Mouse (Mus musculus) brain, adult 2 months (tissue): Measurements from ENCODE around the gene Lingo1.

Source experiments
- DNase-seq: peaks from one replicate; pipeline ENCODE4 v3.0.0; 2011; ENCODE audit warnings: low read depth, low spot score

Lingo1 gene

GRCm38 (mm10) chr9:56635498-56636121 is 160.7 kb downstream of the Lingo1 start:
- DNase-seq: peak; percentile 92

DNA sequence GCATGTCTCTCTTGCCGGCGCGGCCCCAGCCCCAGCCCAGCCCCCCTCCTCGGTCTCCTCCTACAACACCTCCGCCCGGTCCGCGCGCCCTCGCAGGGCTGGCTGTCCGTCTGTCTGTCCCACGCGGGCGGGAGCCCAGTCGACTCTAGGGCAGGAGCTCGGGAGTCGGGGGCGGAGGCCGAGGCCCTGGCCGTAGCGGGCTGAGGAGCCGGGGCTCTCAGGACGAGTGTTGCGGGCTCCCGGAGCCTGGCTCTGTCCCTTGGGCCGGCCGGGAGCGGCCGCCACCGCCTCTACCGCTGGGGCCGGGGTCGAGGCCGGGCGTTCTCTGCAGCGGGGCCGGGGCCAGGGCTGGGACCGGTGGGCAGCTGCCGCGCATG is 161.2 kb downstream of the Lingo1 start:
- DNase-seq: peak; percentile 60

DNA sequence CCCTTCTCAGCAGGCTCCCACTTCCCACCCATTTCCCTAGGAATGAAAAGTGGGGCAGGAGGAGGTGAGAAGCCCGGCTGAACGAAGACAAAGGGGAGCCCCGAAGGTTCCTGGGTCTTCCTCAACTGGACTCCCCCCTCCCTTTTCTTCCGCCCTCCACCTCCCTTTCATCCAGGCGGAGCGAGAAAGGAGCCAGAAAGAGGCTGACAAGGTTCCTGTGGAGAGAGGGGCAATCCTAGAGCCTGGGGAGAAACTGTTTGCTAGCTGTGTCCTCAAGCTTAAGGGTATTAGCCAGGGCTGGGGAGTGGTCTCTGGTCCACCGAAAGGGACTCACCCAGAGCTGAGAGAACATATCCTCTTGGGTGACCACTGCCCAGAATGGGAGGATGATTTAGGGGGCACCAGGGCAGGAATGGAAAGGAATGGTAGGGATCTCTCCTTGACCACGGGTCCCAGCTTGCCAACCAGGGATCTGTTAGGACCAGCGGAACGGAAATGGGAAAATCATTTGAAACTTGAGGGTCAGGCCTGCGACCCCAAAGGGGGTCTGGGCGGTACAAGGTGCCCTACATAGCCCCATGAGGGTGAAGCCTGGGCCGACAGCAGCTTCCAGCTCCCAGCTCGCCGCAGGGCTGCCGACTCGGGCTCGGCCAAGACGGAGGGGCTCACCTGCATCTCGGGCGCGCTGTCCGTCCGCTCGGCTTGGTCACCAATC is 161.7 kb downstream of the Lingo1 start:
- DNase-seq: no peak

DNA sequence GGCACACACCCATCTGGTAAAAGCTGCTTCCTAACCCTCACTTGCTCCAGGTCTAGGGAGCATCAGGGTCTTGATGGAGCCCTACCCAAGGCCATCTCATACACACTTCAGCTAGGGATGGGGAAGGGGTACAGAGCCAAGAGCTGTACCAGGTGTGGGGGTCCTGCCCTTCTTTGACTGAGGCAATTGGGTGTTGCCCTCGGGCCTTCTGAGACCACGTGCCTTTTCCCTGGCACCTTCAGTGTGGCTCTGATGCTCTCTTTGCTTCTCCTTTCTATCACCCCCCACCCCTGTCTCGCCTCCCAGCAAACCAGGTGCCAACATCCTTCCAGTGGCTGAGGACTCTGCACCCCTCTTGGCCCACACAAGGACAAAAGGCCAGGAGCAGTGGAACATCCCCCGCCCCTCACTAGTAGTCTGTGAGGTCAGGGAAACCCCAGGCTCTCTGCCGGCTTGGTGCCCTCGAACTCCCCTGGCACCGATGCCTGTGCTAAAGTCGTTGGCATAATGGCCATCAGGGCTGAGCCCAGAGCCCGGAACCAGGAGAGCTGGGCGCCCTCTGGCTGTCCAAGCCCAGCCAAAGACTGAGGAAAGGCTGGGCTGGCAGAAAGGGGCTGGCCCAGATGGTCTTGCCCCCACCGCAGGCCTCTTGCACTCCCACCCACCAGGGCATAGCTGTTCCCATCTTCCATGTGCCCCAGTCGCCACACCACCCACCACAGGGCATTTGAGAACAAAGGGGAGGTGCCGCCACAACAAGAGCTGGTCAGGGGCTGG is 162.6 kb downstream of the Lingo1 start:
- DNase-seq: peak; percentile 79

DNA sequence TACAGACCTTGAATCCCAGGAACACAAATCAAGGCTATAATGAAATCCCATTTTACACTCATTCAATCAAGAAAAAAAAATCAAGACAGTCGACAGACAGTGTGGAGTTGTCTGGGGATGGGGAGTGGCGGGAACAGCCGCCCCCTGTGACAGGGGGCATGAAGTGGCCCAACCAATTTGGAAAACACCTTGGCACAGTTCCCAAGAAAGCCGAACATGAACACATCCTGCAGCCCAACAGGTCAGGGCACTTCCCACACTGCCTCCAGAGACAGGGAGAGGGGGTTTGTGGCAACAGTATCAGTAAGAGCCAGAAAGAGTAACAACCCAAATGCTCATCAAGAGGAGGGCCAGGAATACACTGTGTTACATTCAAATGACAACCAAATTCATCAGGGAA is 165.3 kb downstream of the Lingo1 start:
- no peak for DNase-seq

GRCm38 (mm10) chr9:56629674-56630397 is 166.4 kb downstream of the Lingo1 start:
- no peak for DNase-seq

- DNase-seq: peak; percentile 59
These were observed 169.0 kb downstream of the Lingo1 start for GRCm38 (mm10) chr9:56627295-56627694.

DNA sequence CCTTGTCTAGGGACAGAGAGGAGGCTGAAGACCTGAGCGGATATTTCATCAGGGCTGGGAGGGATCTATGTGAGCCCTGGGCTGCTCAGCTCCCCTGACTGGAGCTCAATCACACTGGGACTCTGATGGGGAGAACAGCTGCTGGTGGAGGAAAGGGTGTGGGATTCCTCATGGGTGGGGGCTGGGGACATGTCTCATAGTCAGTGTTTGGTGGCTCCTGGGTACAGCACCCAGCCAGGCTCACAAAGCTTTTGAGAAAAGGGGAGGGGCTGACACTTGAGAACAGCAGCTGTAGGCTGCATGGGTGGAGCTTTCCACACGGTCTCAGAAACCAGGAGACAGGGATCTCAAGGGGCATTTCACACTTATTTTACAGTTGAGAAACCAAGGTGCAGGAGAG is 171.3 kb downstream of the Lingo1 start:
- no peak for DNase-seq

- DNase-seq: no peak
These were observed 172.9 kb downstream of the Lingo1 start for GRCm38 (mm10) chr9:56623361-56623760.

DNA sequence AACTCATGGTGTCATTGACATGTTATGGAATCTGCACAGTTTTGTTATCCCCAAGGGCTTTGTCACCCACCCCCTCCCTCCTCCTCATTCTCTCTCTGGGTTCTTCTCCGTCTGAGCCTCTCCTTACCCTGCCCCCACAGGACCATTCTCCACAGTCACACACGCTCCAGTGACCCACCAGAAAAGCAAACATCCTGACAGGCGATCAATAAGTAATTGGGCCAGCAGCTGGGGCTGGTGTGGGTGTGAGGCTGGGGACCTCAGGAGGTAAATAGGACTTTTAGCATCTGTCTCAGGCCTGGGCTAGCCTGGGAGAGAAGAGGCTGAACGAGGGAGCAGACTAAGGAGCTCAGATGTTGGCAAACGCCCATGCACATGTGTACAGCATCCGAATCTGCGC is 173.5 kb downstream of the Lingo1 start:
- DNase-seq: no peak

DNA sequence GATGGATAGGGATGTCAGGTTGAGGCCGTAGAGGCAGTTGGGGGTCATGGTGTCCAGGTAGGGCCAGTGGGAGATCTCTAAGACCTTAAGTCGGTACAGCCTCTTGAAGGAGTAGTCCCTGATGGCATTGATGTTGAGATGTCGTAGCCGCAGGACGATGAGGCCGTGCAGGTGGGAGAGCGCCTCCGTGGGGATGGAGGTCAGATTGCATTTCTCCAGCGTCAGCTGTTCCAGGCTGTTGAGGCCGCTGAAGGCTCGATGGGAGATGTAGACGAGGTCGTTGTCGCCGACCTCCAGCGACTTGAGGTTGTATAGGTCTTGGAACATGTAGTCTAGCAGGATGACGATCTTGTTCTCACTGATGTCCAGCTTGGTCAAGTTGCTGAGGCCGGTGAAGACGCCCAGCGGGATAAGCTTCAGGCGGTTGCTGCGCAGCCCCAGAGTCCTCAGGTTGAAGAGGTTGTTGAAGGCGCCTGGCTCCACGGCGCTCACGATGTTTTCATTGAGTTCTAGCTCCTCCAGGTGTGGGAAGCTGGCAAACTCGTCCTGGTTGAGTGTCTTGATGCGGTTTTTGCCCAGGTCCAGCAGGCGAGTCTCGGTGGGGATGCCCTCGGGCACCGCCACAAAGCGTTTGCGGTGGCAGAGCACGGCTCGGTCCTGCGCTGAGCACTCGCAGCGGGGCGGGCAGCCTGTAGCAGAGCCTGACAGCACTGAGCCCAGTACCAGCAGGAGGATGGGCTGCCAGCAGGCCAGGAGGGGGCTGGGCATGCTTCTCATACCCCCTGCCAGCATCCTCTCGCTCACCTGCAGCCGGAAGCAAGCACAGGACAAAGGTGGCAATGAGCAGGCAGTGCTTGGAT is 175.5 kb downstream of the Lingo1 start:
- no peak for DNase-seq

GRCm38 (mm10) chr9:56619715-56620114 is 176.6 kb downstream of the Lingo1 start:
- no peak for DNase-seq

GRCm38 (mm10) chr9:56618660-56619059 is 177.6 kb downstream of the Lingo1 start:
- DNase-seq: no peak

- DNase-seq: no peak
These were observed 180.2 kb downstream of the Lingo1 start for GRCm38 (mm10) chr9:56616061-56616460.

DNA sequence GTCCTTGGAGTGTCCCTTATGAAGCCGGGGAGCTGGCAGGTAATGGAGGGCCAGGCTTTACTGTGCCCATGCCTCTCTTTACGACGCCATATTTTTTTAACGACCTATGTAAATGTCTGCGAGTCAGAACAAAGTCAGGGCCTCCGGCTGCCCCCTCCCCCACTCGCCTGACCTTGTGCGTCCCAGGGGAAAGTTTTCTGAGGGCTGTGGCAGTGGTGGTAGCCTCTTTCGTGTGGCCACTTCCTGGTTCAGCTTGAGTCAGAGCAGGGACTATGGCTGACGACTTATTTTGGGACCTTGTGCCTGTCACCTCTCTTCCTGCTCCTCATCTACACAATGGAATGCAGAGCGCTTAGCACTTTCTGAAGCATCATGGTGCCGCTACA is 183.5 kb downstream of the Lingo1 start:
- DNase-seq: no peak

DNA sequence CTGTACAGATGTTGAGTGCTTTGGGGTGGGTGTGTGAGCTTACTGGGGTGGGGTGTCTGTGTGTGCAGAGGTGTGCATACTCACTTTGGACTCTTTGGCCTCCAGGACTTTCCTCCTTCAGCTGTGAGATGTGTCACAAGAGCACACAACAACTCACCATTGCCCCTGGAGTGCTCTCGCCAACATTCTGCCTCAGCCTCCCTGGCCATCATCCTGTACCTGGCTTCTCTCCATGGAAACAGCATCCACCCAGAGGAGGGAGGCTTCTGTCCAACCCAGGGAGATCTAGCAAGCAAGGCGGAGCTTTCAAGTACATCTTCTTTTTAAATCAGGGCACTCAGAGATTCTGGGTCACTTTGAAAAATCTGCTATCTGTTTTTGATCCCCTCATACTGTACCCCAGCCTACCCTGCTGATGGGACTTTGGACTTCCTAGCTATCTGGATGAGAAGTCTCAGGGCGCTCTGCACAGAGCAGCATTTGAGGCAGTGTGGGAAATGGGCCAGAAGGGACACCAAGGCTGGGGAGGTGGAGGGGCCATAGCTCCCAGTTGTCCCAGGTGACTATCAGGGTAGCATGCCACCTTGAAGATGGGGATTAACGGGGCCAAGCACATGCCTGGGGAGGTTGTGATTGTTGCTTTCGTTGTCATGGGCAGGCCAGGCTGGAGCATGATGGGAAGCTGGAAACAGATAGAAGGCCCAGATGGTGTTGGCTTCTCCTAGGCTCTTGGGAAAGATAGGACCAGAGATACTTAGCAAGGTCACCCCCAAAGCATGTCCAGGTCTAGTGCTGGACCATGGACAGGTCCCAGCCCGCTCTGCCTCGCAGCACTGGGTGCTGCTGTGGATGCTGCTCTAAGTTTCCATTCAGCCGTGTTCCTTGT is 184.1 kb downstream of the Lingo1 start:
- DNase-seq: no peak

- no peak for DNase-seq
These were observed 185.3 kb downstream of the Lingo1 start for GRCm38 (mm10) chr9:56610955-56611354.

DNA sequence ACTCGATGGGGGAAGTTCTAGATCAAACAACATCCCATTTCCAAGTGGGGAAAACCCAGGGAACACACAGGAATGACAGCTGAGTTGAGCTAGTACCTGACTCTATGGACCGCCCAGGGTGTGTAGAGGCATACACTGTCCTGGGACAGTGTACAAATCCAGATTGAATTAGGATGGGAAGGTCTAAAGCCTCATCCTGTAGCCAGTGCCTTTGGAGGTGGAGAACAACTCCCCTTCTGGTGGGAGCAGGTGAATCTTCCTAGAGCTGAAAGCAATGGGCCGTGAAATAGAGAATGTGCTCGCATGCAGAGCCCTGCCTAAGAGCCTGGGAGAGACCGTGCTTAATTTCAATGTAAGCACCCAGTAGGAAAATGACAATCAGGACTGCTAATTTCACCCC is 185.8 kb downstream of the Lingo1 start:
- no peak for DNase-seq

DNA sequence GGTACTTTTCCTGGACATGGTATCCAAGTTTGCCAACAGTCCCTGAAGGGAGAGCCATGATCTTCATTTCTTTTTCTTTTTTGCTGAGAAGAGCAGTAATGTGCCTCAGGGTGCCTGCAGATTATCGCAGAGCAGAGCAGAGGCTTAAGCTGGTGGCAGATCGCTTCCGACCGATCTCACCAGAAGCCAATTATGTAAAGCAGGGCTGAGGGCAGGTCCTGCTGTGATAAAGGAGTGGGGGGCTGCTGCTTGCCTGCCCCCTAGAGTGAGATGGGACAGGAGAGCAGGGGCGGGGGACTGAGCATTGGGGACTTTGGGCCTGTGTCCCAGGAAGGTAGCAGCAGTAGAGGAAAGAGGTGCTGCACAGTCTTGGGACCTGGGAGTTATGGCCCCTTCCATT is 186.8 kb downstream of the Lingo1 start:
- no peak for DNase-seq

DNA sequence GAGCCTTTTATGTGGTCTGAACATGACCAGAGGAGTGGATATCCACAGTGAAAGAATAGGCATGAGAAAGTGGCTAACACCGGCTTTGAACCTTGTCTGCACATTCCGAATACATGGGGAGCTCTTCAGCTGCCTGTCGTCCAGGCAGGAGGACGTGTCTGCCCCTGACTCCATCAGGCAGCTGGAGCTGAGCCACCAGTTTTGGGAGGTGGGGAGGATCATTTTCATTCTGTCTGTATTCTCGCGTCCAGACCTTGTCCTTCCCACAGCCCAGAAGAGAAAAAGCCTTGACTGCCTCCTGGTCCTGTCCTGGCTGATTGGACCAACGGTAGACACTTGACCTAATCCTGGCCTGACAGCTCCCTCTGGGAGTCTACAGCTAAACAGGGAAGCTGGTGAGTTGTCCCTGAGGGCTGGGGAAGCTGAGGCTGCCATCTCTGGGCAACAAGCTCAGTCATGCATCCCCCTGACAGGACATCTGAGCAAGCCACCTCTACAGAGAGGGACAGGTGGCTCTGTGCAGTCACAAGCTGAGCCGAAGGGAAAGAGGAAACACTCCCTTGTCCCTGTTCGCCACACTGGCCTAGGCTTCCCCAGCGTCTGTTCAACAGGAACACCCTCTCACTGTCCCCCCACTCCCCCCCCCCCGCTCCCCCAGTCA is 187.4 kb downstream of the Lingo1 start:
- no peak for DNase-seq
